Mouse (Mus musculus) stomach, postnatal 0 days (tissue): ENCODE data around the gene Klf5. TPM values are rescaled to one million over a fixed set of nuclear protein-coding genes. Genes with fewer than 3 reads are reported as not detected.

Source experiments
- ATAC-seq: fragments of 200-750 bp; cut with Nextera tagmentation; 2 replicates; pipeline ENCODE4 v1.8.0; 2017; ENCODE audit not compliant: low FRiP score, low TSS enrichment
- DNase-seq: peaks from one replicate; pipeline ENCODE4 v3.0.0-alpha.2; 2016; ENCODE audit warnings: low spot score
- H3K27ac ChIP-seq: fragments of 300-500 bp; sonication (generic); replicated peaks from 2 replicates; pipeline ENCODE4 v1.5.1; 2014; ENCODE audit warnings: mild to moderate bottlenecking, control low read depth
- H3K27me3 ChIP-seq: fragments of 300-500 bp; sonication (generic); 2 replicates; pipeline ENCODE4 v1.6.1; 2014; ENCODE audit warnings: low read length; ENCODE audit not compliant: control insufficient read depth, insufficient read depth
- H3K36me3 ChIP-seq: fragments of 300-500 bp; sonication (generic); 2 replicates; pipeline ENCODE4 v1.6.1; 2014; ENCODE audit warnings: low read length, mixed read lengths; ENCODE audit not compliant: control insufficient read depth, insufficient read depth
- H3K4me1 ChIP-seq: fragments of 300-500 bp; sonication (generic); replicated peaks from 2 replicates; pipeline ENCODE4 v1.6.1; 2014; ENCODE audit warnings: antibody characterized with exemption; ENCODE audit not compliant: control insufficient read depth, insufficient read depth
- H3K4me2 ChIP-seq: fragments of 300-500 bp; sonication (generic); replicated peaks from 2 replicates; pipeline ENCODE4 v1.6.1; 2014; ENCODE audit warnings: low read depth, mild to moderate bottlenecking, control low read depth, moderate library complexity
- H3K4me3 ChIP-seq: fragments of 300-500 bp; sonication (generic); 2 replicates; pipeline ENCODE4 v1.5.1; 2014; ENCODE audit warnings: low read depth, low read length, control low read depth
- H3K9ac ChIP-seq: fragments of 300-500 bp; sonication (generic); 2 replicates; pipeline ENCODE4 v1.6.1; 2014; ENCODE audit warnings: mild to moderate bottlenecking, low read length, control low read depth, mixed read lengths
- H3K9me3 ChIP-seq: fragments of 300-500 bp; sonication (generic); 2 replicates; pipeline ENCODE4 v1.6.1; 2016; ENCODE audit warnings: low read length; ENCODE audit not compliant: control insufficient read depth
- CTCF ChIP-seq: IDR thresholded peaks from 2 replicates; pipeline ENCODE4 v1.5.1; 2016; ENCODE audit warnings: antibody characterized with exemption, low read depth, mild to moderate bottlenecking, moderate library complexity
- EP300 ChIP-seq: optimal IDR thresholded peaks from 2 replicates; pipeline ENCODE3; 2016; ENCODE audit warnings: antibody characterized with exemption
- whole genome bisulfite sequencing: fragments of 180-500 bp; shearing (Covaris S2); extraction: QIAGEN DNeasy Blood & Tissue Kit; methylation state at CpG from one replicate; pipeline ENCODE4 v1.1.7; 2014; 5-methylcytosine and 5-hydroxymethylcytosine counted together
- polyA plus RNA-seq: library from polyadenylated mRNA; unstranded; fragments of >200 nt; fragmentation: Nextera tagmentation; extraction: Ambion mirVana; gene quantifications from 2 replicates; pipeline ENCODE4 v1.2.1, GENCODE M21; 2015

Klf5 gene
- polyA plus RNA-seq, 1 experiment from 2014 or later: 101 TPM

- H3K27me3 ChIP-seq: no peaks in the 10 kb centered on the region
- DNase-seq (no peak), ATAC-seq (no peak)
- H3K9me3 ChIP-seq: no peaks in the 10 kb centered on the region
- no peaks in the 10 kb centered on the region for H3K4me1 ChIP-seq
- no peak overlapping the region for H3K4me2 ChIP-seq
- H3K36me3 ChIP-seq: no peaks in the 10 kb centered on the region
- TF ChIP-seq EP300 (no peak), CTCF (no peak)
- H3K4me3 ChIP-seq: no peak overlapping the region
- H3K27ac ChIP-seq: no peak overlapping the region
- no peak overlapping the region for H3K9ac ChIP-seq
- WGBS: 94% methylated on average over 5 of the region's 5 CpGs
Observed at GRCm38 (mm10) chr14:99292176-99292575, 6.3 kb upstream of the Klf5 start.

GRCm38 (mm10) chr14:99294424-99294823, 4.1 kb upstream of the Klf5 start:
- no peak for ATAC-seq
- TF ChIP-seq CTCF (no peak), EP300 (no peak)

GRCm38 (mm10) chr14:99295606-99296341, 2.7 kb upstream of the Klf5 start:
- DNase-seq: peak; percentile 57

More at GRCm38 (mm10) chr14:99294424-99294823, 4.1 kb upstream of the Klf5 start:
- Histone ChIP-seq H3K9me3 (no peaks in the 10 kb centered on the region), H3K4me2 (no peak overlapping the region), H3K27ac (no peak overlapping the region), H3K4me3 (no peak overlapping the region), H3K9ac (no peak overlapping the region), H3K27me3 (no peaks in the 10 kb centered on the region), H3K36me3 (no peaks in the 10 kb centered on the region), H3K4me1 (no peaks in the 10 kb centered on the region)
- no peak for DNase-seq
- 91% methylated on average over 8 of the region's 8 CpGs for WGBS

GRCm38 (mm10) chr14:99299022-99299481, 561 bp downstream of the Klf5 start:
- TF ChIP-seq EP300 (no peak), CTCF (peak; percentile 47)
- no peaks in the 10 kb centered on the region for H3K9me3 ChIP-seq
- WGBS: under 1% methylated on average over 56 of the region's 60 CpGs
- peak overlapping the region; percentile 96 for H3K27ac ChIP-seq
- 0 out of 2 replicates have a peak, but pooled peaks cover 10% of the 10 kb centered on the region for H3K36me3 ChIP-seq
- peak; percentile 69 for ATAC-seq
- H3K4me1 ChIP-seq: no peaks in the 10 kb centered on the region
- no peaks in the 10 kb centered on the region for H3K27me3 ChIP-seq
- H3K9ac ChIP-seq: peak overlapping the region; percentile 96
- H3K4me2 ChIP-seq: peak overlapping the region; percentile 91
- peak overlapping the region; percentile 86 for H3K4me3 ChIP-seq
- DNase-seq: peak; percentile 80

More at GRCm38 (mm10) chr14:99295606-99296341, 2.7 kb upstream of the Klf5 start:
- Histone ChIP-seq H3K4me3 (no peak overlapping the region), H3K27ac (no peak overlapping the region), H3K9ac (no peak overlapping the region), H3K36me3 (no peaks in the 10 kb centered on the region), H3K27me3 (no peaks in the 10 kb centered on the region), H3K4me1 (no peaks in the 10 kb centered on the region), H3K4me2 (peak overlapping the region; percentile 25), H3K9me3 (no peaks in the 10 kb centered on the region)
- WGBS: 26% methylated on average over 15 of the region's 15 CpGs
- ATAC-seq: no peak
- TF ChIP-seq EP300: no peak
- no peak for TF ChIP-seq CTCF

- H3K4me2 ChIP-seq: peak overlapping the region; percentile 91
- H3K27ac ChIP-seq: peak overlapping the region; percentile 96
- WGBS: 1% methylated on average over 21 of the region's 21 CpGs
- DNase-seq (no peak), ATAC-seq (no peak)
- no peaks in the 10 kb centered on the region for H3K27me3 ChIP-seq
- H3K4me1 ChIP-seq: no peaks in the 10 kb centered on the region
- peak overlapping the region; percentile 86 for H3K4me3 ChIP-seq
- H3K36me3 ChIP-seq: 0 out of 2 replicates have a peak, but pooled peaks cover 10% of the 10 kb centered on the region
- H3K9me3 ChIP-seq: no peaks in the 10 kb centered on the region
- TF ChIP-seq EP300 (no peak), CTCF (0 out of 2 replicates have a peak, but pooled peaks have one; percentile 13)
- H3K9ac ChIP-seq: peak overlapping the region; percentile 96
Observed at GRCm38 (mm10) chr14:99299701-99300191, 1.3 kb downstream of the Klf5 start.

- Histone ChIP-seq H3K27ac (peak overlapping the region; percentile 96), H3K9me3 (no peaks in the 10 kb centered on the region), H3K4me1 (no peaks in the 10 kb centered on the region), H3K9ac (peak overlapping the region; percentile 96), H3K4me3 (peak overlapping the region; percentile 86), H3K4me2 (peak overlapping the region; percentile 50), H3K36me3 (0 out of 2 replicates have a peak, but pooled peaks cover 10% of the 10 kb centered on the region), H3K27me3 (no peaks in the 10 kb centered on the region)
- ATAC-seq: peak; percentile 41
- DNase-seq: peak; percentile 85
- 37% methylated on average over 11 of the region's 11 CpGs for WGBS
- TF ChIP-seq CTCF (peak; percentile 66), EP300 (no peak)
Observed at GRCm38 (mm10) chr14:99301472-99301871, 3.0 kb downstream of the Klf5 start.
